Mouse (Mus musculus): ENCODE results near the gene Adamts6. TPM values are rescaled to one million over a fixed set of nuclear protein-coding genes. Genes with fewer than 3 reads are reported as not detected.

The Adamts6 gene
- total and polyA plus RNA-seq, 3 experiments: 0.03 to 0.08 TPM; not detected in 1

Other genes starting within 250 kb of the Adamts6 start
- gene Nln, start 178.2 kb upstream of the Adamts6 start, total RNA-seq (2012; rRNA removed): 14.2 and 15.4 TPM in 2 replicates
- gene Nln, start 178.2 kb upstream of the Adamts6 start, polyA plus RNA-seq (2012; ENCODE audit: insufficient read depth in 1 of 2, insufficient read length in 2 of 2, low read depth in 1 of 2, low replicate concordance in 2 of 2, missing spikeins in 1 of 2): 100 to 1,000 TPM in 1 of 2 experiments, 10 to 100 TPM in 1; 16.1 to 229 TPM
- gene Sgtb, start 178.1 kb upstream of the Adamts6 start, total RNA-seq (2012; rRNA removed): 0.03 TPM in 1 of 2 replicates, not detected in the other
- under 1 TPM in 1 of 2 experiments, not detected in 1; 0.11 TPM for gene Sgtb, start 178.1 kb upstream of the Adamts6 start, polyA plus RNA-seq (2012; ENCODE audit: insufficient read depth in 1 of 2, insufficient read length in 2 of 2, low read depth in 1 of 2, low replicate concordance in 2 of 2, missing spikeins in 1 of 2)
- gene Trappc13, start 109.4 kb upstream of the Adamts6 start, total RNA-seq (2012; rRNA removed): 33.4 and 33.5 TPM in 2 replicates
- 10 to 100 TPM in 1 of 2 experiments, not detected in 1; 28.3 TPM for gene Trappc13, start 109.4 kb upstream of the Adamts6 start, polyA plus RNA-seq (2012; ENCODE audit: insufficient read depth in 1 of 2, insufficient read length in 2 of 2, low read depth in 1 of 2, low replicate concordance in 2 of 2, missing spikeins in 1 of 2)
- 8.5 and 8.6 TPM in 2 replicates for gene Trim23, start 109.0 kb upstream of the Adamts6 start, total RNA-seq (2012; rRNA removed)
- gene Trim23, start 109.0 kb upstream of the Adamts6 start, polyA plus RNA-seq (2012; ENCODE audit: insufficient read depth in 1 of 2, insufficient read length in 2 of 2, low read depth in 1 of 2, low replicate concordance in 2 of 2, missing spikeins in 1 of 2): 1 to 10 TPM in 1 of 2 experiments, not detected in 1; 5.8 TPM
- gene Cenpk, start 59.2 kb upstream of the Adamts6 start, total RNA-seq (2012; rRNA removed): 18.5 and 20.3 TPM in 2 replicates
- gene Cenpk, start 59.2 kb upstream of the Adamts6 start, polyA plus RNA-seq (2012; ENCODE audit: insufficient read depth in 1 of 2, insufficient read length in 2 of 2, low read depth in 1 of 2, low replicate concordance in 2 of 2, missing spikeins in 1 of 2): 100 to 1,000 TPM in 1 of 2 experiments, 1 to 10 TPM in 1; 8.9 to 408 TPM
- 16.2 and 17.1 TPM in 2 replicates for gene Ppwd1, start 59.0 kb upstream of the Adamts6 start, total RNA-seq (2012; rRNA removed)
- gene Ppwd1, start 59.0 kb upstream of the Adamts6 start, polyA plus RNA-seq (2012; ENCODE audit: insufficient read depth in 1 of 2, insufficient read length in 2 of 2, low read depth in 1 of 2, low replicate concordance in 2 of 2, missing spikeins in 1 of 2): 10 to 100 TPM in 1 of 2 experiments, not detected in 1; 16.0 TPM

Data from MEL (cell line).